Mouse (Mus musculus): ENCODE measurements around the gene Dydc2. TPM values are rescaled to one million over a fixed set of nuclear protein-coding genes. Genes with fewer than 3 reads are reported as not detected.

Gene Dydc2
- 1.4 TPM for polyA plus RNA-seq (2014; fragmentation: Illumina TruSeq; extraction: RNeasy Lipid Tissue Mini Kit (QIAGEN cat#74804); ENCODE audit: low read depth, low replicate concordance)

GRCm38 (mm10) chr14:41069108-41069507, at the start of gene Dydc2:
Gene Dydc2 (minus strand): TSS chr14:41069208.

GRCm38 (mm10) chr14:41104853-41105444, 35.9 kb upstream of the Dydc2 start, which contains the start of gene Mat1a:
Gene Mat1a (plus strand): TSS chr14:41105035.

GRCm38 (mm10) chr14:41072229-41072943, 3.4 kb upstream of the Dydc2 start, which contains the start of gene Dydc1:
Gene Dydc1 (plus strand): TSS chr14:41072911.

GRCm38 (mm10) chr14:41013630-41014613, 55.1 kb downstream of the Dydc2 start, which contains the start of gene Fam213a:
Gene Fam213a (minus strand): TSS chr14:41013788.

Other genes starting within 250 kb of the Dydc2 start
- 1.9 TPM for gene Sh2d4b, start 175.9 kb downstream of the Dydc2 start, polyA plus RNA-seq (2014; fragmentation: Illumina TruSeq; extraction: RNeasy Lipid Tissue Mini Kit (QIAGEN cat#74804); ENCODE audit: low read depth, low replicate concordance)
- 77.1 TPM for gene Tspan14, start 102.4 kb downstream of the Dydc2 start, polyA plus RNA-seq (2014; fragmentation: Illumina TruSeq; extraction: RNeasy Lipid Tissue Mini Kit (QIAGEN cat#74804); ENCODE audit: low read depth, low replicate concordance)
- gene Fam213a, start 55.4 kb downstream of the Dydc2 start, polyA plus RNA-seq (2014; fragmentation: Illumina TruSeq; extraction: RNeasy Lipid Tissue Mini Kit (QIAGEN cat#74804); ENCODE audit: low read depth, low replicate concordance): 160 TPM
- gene Dydc1, start 3.7 kb upstream of the Dydc2 start, polyA plus RNA-seq (2014; fragmentation: Illumina TruSeq; extraction: RNeasy Lipid Tissue Mini Kit (QIAGEN cat#74804); ENCODE audit: low read depth, low replicate concordance): 1.6 TPM
- 0.47 TPM for gene Mat1a, start 35.8 kb upstream of the Dydc2 start, polyA plus RNA-seq (2014; fragmentation: Illumina TruSeq; extraction: RNeasy Lipid Tissue Mini Kit (QIAGEN cat#74804); ENCODE audit: low read depth, low replicate concordance)
- gene Sftpa1, start 62.6 kb upstream of the Dydc2 start, polyA plus RNA-seq (2014; fragmentation: Illumina TruSeq; extraction: RNeasy Lipid Tissue Mini Kit (QIAGEN cat#74804); ENCODE audit: low read depth, low replicate concordance): not detected
- gene Mbl1, start 82.2 kb upstream of the Dydc2 start, polyA plus RNA-seq (2014; fragmentation: Illumina TruSeq; extraction: RNeasy Lipid Tissue Mini Kit (QIAGEN cat#74804); ENCODE audit: low read depth, low replicate concordance): not detected
- gene Sftpd, start 115.9 kb upstream of the Dydc2 start, polyA plus RNA-seq (2014; fragmentation: Illumina TruSeq; extraction: RNeasy Lipid Tissue Mini Kit (QIAGEN cat#74804); ENCODE audit: low read depth, low replicate concordance): 0.25 TPM
- not detected for gene Gm2832, start 209.6 kb upstream of the Dydc2 start, polyA plus RNA-seq (2014; fragmentation: Illumina TruSeq; extraction: RNeasy Lipid Tissue Mini Kit (QIAGEN cat#74804); ENCODE audit: low read depth, low replicate concordance)